Mouse (Mus musculus): ENCODE results near the gene Olfr299.

The Olfr299 gene

GRCm38 (mm10) chr7:86459621-86460020 is at the start of gene Olfr299:
TSS of gene Olfr299 (plus strand) at chr7:86459921.
- DNase-seq (ENCODE audit: low spot score), result no peak

GRCm38 (mm10) chr7:86492384-86492783 is 32.7 kb downstream of the Olfr299 start, which contains the start of gene Olfr298:
TSS of gene Olfr298 (minus strand) at chr7:86492484.
- no peak for DNase-seq (ENCODE audit: low spot score)
